Mouse (Mus musculus): ENCODE results near the gene Mmp11.

DNA sequence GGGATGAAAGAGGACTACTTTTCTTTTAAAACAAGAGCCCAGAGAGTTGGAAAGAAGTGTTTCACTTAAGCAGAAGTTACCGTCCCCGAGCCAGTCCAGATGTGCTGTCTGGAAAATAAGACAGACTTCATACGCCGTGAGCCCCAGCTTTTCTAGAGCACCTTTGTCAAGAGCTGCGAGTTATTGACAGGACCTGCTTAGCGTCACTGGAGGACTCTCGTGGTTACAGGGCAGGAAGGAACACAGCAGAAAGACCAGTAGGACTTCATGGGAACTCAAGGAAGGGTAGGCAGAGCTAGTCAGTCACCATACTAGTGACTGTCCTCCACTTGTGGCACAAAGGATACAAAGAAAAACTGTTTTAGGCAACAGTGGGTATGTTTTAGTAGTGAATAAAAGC lies 20.7 kb downstream of the Mmp11 start:
- TF ChIP-seq CTCF (IDR thresholded peaks at IDR 0.05; ENCODE audit: control insufficient read depth, insufficient read depth, insufficient replicate concordance, low read depth, low read length) (no peak), POLR2A (IDR thresholded peaks at IDR 0.05; ENCODE audit: control insufficient read depth, low read depth, low read length) (no peak)
